Mouse (Mus musculus): Measurements from ENCODE around the gene Rab20.

GRCm38 (mm10) chr8:11471309-11471708 is 7.2 kb downstream of the Rab20 start:
- TF ChIP-seq MAFK (IDR thresholded peaks at IDR 0.05; ENCODE audit: insufficient read depth, low read depth, low read length) = no peak
- no peak for TF ChIP-seq HCFC1 (IDR thresholded peaks at IDR 0.05; ENCODE audit: borderline replicate concordance, insufficient read depth, low read length)

All from ES-E14 (cell line).